Comparison of ENCODE assay signal across 8 mouse cellular contexts in the genomic region with DNA sequence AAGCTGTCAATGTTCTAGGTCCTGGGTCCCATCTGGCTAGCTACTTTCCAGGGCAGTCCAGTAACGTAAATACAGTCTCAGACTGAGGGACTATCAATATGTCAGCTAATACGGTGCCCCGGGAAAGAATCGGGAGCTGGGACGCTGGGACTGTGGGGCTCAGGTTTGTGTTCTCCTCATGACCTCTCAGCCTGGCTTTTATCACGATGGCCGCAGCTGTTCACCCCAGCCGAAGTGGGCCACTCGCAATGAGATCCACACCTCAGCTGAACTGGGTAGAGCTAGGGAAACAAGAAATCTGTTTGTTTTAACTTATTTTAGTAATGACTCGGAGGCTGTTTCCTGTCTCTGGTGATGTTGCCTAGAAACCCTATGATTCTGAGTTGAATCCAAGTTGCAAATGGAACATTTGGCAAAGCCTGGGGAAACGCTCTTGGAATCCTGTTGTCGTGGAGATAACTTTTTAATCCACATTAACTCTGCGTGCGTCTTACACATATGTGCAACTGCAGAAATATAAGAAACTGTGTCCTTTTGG.
A peak's percentile ranks its signal among the peaks of the same experiment; 100 is the strongest.
DNase-seq lines count a peak whose midpoint lies in the region; ATAC-seq and TF ChIP-seq lines count a peak whose summit lies in the region.

No protein-coding gene starts in this region.

- H3K9me3 ChIP-seq in midbrain, embryonic 14.5 days (ENCODE audit: control insufficient read depth, low read length) = no peaks in the 10 kb centered on the region
- no peaks in the 10 kb centered on the region for H3K9me3 ChIP-seq in midbrain, embryonic 15.5 days
- H3K9me3 ChIP-seq in embryonic facial prominence, embryonic 15.5 days (replicated peaks) = no peaks in the 10 kb centered on the region
- no peaks in the 10 kb centered on the region for H3K9me3 ChIP-seq in heart, embryonic 14.5 days (ENCODE audit: control insufficient read depth, low read length)

- WGBS in midbrain, embryonic 14.5 days = 77% methylated on average over 14 of the region's 14 CpGs
- WGBS in midbrain, embryonic 15.5 days = 65% methylated on average over 14 of the region's 14 CpGs
- WGBS in embryonic facial prominence, embryonic 15.5 days = 29% methylated on average over 14 of the region's 14 CpGs
- WGBS in heart, embryonic 14.5 days = 38% methylated on average over 14 of the region's 14 CpGs

- peak; percentile 32 for DNase-seq in midbrain, embryonic 14.5 days
- peak; percentile 65 for DNase-seq in layer of hippocampus, adult 11-12 months (ENCODE audit: low spot score)
- DNase-seq in c-Kit-positive CD71-positive TER-119-positive erythroid progenitor cells, embryonic 14.5 days (ENCODE audit: low spot score) = no peak
- DNase-seq in adrenal gland, adult 8-10 months = no peak

- H3K27me3 ChIP-seq in midbrain, embryonic 14.5 days (ENCODE audit: control insufficient read depth, insufficient read depth, low read length) = no peaks in the 10 kb centered on the region
- no peaks in the 10 kb centered on the region for H3K27me3 ChIP-seq in midbrain, embryonic 15.5 days (replicated peaks)
- no peaks in the 10 kb centered on the region for H3K27me3 ChIP-seq in embryonic facial prominence, embryonic 15.5 days
- no peaks in the 10 kb centered on the region for H3K27me3 ChIP-seq in heart, embryonic 14.5 days (ENCODE audit: control insufficient read depth, insufficient read depth, low read length)
- H3K27me3 ChIP-seq in myocyte (ENCODE audit: control insufficient read depth, insufficient read depth, insufficient read length) = peaks cover 4% of the 10 kb centered on the region

- no peak overlapping the region for H3K9ac ChIP-seq in midbrain, embryonic 14.5 days (replicated peaks; ENCODE audit: low read length)
- no peak overlapping the region for H3K9ac ChIP-seq in midbrain, embryonic 15.5 days
- no peak overlapping the region for H3K9ac ChIP-seq in embryonic facial prominence, embryonic 15.5 days
- H3K9ac ChIP-seq in heart, embryonic 14.5 days (ENCODE audit: low read length) = peak overlapping the region; percentile 30; the same call in 1 of the 2 replicates

- H3K4me3 ChIP-seq in midbrain, embryonic 14.5 days (replicated peaks; ENCODE audit: low read depth, low read length) = no peak overlapping the region
- H3K4me3 ChIP-seq in midbrain, embryonic 15.5 days = no peak overlapping the region
- H3K4me3 ChIP-seq in embryonic facial prominence, embryonic 15.5 days (replicated peaks) = no peak overlapping the region
- H3K4me3 ChIP-seq in heart, embryonic 14.5 days (ENCODE audit: control insufficient read depth in 1 of 2, insufficient read depth in 1 of 2, low read depth in 1 of 2, low read length in 2 of 2) = no peak overlapping the region
- H3K4me3 ChIP-seq in myocyte = no peak overlapping the region

- no peak for TF ChIP-seq POLR2A in myocyte (IDR thresholded peaks at IDR 0.05; ENCODE audit: insufficient read length, low read depth)

- no peak overlapping the region for H3K4me2 ChIP-seq in midbrain, embryonic 14.5 days (ENCODE audit: low read length)
- H3K4me2 ChIP-seq in midbrain, embryonic 15.5 days = no peak overlapping the region
- peak overlapping the region; percentile 37 for H3K4me2 ChIP-seq in embryonic facial prominence, embryonic 15.5 days (replicated peaks)
- peak overlapping the region; percentile 53 for H3K4me2 ChIP-seq in heart, embryonic 14.5 days (ENCODE audit: low read length)
- peak overlapping the region; percentile 50 for H3K4me2 ChIP-seq in myocyte (ENCODE audit: low read depth)

- no peak overlapping the region for H3K27ac ChIP-seq in midbrain, embryonic 14.5 days (replicated peaks; ENCODE audit: low read depth, low read length)
- H3K27ac ChIP-seq in midbrain, embryonic 15.5 days = no peak overlapping the region
- H3K27ac ChIP-seq in embryonic facial prominence, embryonic 15.5 days (replicated peaks) = peak overlapping the region; percentile 93
- H3K27ac ChIP-seq in heart, embryonic 14.5 days (replicated peaks in 1 of 2; ENCODE audit: control insufficient read depth in 1 of 2, insufficient read depth in 1 of 2, low read depth in 2 of 2, low read length in 2 of 2) = peak overlapping the region; percentile 79 to 85

- no peaks in the 10 kb centered on the region for H3K79me2 ChIP-seq in myocyte (ENCODE audit: control insufficient read depth, insufficient read depth)

- no peak for ATAC-seq in midbrain, embryonic 14.5 days (ENCODE audit: low FRiP score, low TSS enrichment)
- no peak for ATAC-seq in midbrain, embryonic 15.5 days (replicated peaks)
- ATAC-seq in embryonic facial prominence, embryonic 15.5 days (ENCODE audit: insufficient number of reproducible peaks, low FRiP score, low TSS enrichment, low read depth) = peak; percentile 65
- peak; percentile 41; the same call in 1 of the 2 replicates for ATAC-seq in heart, embryonic 14.5 days (ENCODE audit: insufficient number of reproducible peaks, insufficient read depth, low FRiP score, low read depth)

- H3K36me3 ChIP-seq in midbrain, embryonic 14.5 days (ENCODE audit: control insufficient read depth, insufficient read depth, low read length) = no peaks in the 10 kb centered on the region
- H3K36me3 ChIP-seq in midbrain, embryonic 15.5 days (replicated peaks) = no peaks in the 10 kb centered on the region
- no peaks in the 10 kb centered on the region for H3K36me3 ChIP-seq in embryonic facial prominence, embryonic 15.5 days
- no peaks in the 10 kb centered on the region for H3K36me3 ChIP-seq in heart, embryonic 14.5 days (ENCODE audit: control insufficient read depth, insufficient read depth, low read length)
- H3K36me3 ChIP-seq in myocyte (ENCODE audit: control insufficient read depth, insufficient read depth) = no peaks in the 10 kb centered on the region

- H3ac ChIP-seq in myocyte (ENCODE audit: control insufficient read depth, insufficient read length) = no peak overlapping the region

- no peaks in the 10 kb centered on the region for H3K4me1 ChIP-seq in midbrain, embryonic 14.5 days (ENCODE audit: control insufficient read depth, insufficient read depth, low read length)
- peaks cover 5% of the 10 kb centered on the region; the same call in 1 of the 2 replicates for H3K4me1 ChIP-seq in midbrain, embryonic 15.5 days
- H3K4me1 ChIP-seq in embryonic facial prominence, embryonic 15.5 days = peaks cover 50% of the 10 kb centered on the region
- H3K4me1 ChIP-seq in heart, embryonic 14.5 days (ENCODE audit: control insufficient read depth in 2 of 2, insufficient read depth in 2 of 2, low read length in 2 of 2) = peaks cover 18 to 30% of the 10 kb centered on the region in 2 experiments

TF ChIP-seq in myocyte, 11 proteins besides CTCF, POLR2A, EP300 and RAD21:
- TF ChIP-seq MYOD1 (IDR thresholded peaks at IDR 0.05; ENCODE audit: control insufficient read depth in 1 of 3, insufficient read length in 2 of 3, low read depth in 2 of 3) = peak in 2 of 3 experiments; percentile 9 to 32
- no peak for TF ChIP-seq REST (IDR thresholded peaks at IDR 0.05; ENCODE audit: insufficient read depth, insufficient read length)

Comparison
In these comparisons a context has a peak if more than half of its experiments do, and no peak if none do; other contexts are left out.
1. ATAC-seq: peak in embryonic facial prominence, embryonic 15.5 days (single experiment) and heart, embryonic 14.5 days (single experiment); none in midbrain, embryonic 14.5 days (single experiment) and midbrain, embryonic 15.5 days (single experiment).
2. DNase-seq: peak in midbrain, embryonic 14.5 days (single experiment) and layer of hippocampus, adult 11-12 months (single experiment); none in c-Kit-positive CD71-positive TER-119-positive erythroid progenitor cells, embryonic 14.5 days (single experiment) and adrenal gland, adult 8-10 months (single experiment).
3. H3K27ac ChIP-seq: peak in embryonic facial prominence, embryonic 15.5 days (single experiment) and heart, embryonic 14.5 days (2 of 2); none in midbrain, embryonic 14.5 days (single experiment) and midbrain, embryonic 15.5 days (single experiment).
4. H3K4me2 ChIP-seq: peak in embryonic facial prominence, embryonic 15.5 days (single experiment), heart, embryonic 14.5 days (single experiment) and myocyte (single experiment); none in midbrain, embryonic 14.5 days (single experiment) and midbrain, embryonic 15.5 days (single experiment).